Mouse (Mus musculus): ENCODE measurements around the gene Il24.

Il24 gene

GRCm38 (mm10) chr1:130887354-130887753 is at the start of gene Il24:
TSS of gene Il24 (minus strand) at chr1:130887454.
- in situ Hi-C loops (cut with MboI; ENCODE audit: low pct_unique_long_range_greater_than_20kb in 1 of 2, low sequenced_read_pairs in 2 of 2, unreplicated experiment in 1 of 2), result loop anchor here (10.0 to 25.0 kb wide), 2 partner anchors 167 to 375 kb away; no protein-coding TSS in a partner anchor

GRCm38 (mm10) chr1:130936351-130936750 is 49.1 kb upstream of the Il24 start:
- in situ Hi-C loops (cut with MboI; ENCODE audit: low pct_unique_long_range_greater_than_20kb in 1 of 2, low sequenced_read_pairs in 2 of 2, unreplicated experiment in 1 of 2), result no loop called here

- in situ Hi-C loops (cut with MboI; ENCODE audit: low pct_unique_long_range_greater_than_20kb in 1 of 2, low sequenced_read_pairs in 2 of 2, unreplicated experiment in 1 of 2), result no loop called here
Measured at GRCm38 (mm10) chr1:130926484-130926883, 39.2 kb upstream of the Il24 start.

DNA sequence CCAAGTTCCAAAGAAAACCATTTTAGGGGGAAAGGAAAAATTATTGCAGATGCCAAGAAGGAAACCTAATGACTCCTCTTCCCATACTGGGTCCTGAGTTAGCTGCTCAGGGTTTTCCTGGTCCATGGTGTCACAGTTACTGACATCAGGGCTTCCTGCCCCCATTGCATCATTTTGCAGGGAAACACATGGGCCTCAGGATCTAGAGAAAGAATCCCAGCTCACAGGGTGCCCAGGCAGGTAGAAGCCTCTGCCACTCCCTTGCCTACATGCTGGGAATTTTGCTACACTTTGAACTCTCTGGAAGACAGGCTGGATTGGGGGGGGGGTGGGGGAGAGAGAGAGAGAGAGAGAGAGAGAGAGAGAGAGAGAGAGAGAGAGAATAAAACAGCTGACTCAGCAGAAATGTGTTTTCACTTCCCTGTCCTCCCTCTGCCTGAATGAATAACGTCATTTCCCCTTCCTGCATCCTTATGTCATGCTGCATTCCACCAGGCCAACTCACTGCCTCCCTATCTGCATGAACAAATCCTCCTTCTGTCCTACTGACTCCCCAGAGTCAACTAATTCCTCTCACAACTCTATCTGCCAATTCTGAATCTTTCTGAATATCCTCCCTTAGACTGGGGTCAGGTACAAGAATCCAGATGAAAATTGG is 31.2 kb upstream of the Il24 start:
- in situ Hi-C loops (cut with MboI; ENCODE audit: low pct_unique_long_range_greater_than_20kb in 1 of 2, low sequenced_read_pairs in 2 of 2, unreplicated experiment in 1 of 2), result no loop called here

GRCm38 (mm10) chr1:130911401-130912010 is 24.3 kb upstream of the Il24 start, which contains the start of gene Il20:
TSS of gene Il20 (minus strand) at chr1:130911451.
- in situ Hi-C loops (cut with MboI; ENCODE audit: low pct_unique_long_range_greater_than_20kb in 1 of 2, low sequenced_read_pairs in 2 of 2, unreplicated experiment in 1 of 2), result no loop called here

DNA sequence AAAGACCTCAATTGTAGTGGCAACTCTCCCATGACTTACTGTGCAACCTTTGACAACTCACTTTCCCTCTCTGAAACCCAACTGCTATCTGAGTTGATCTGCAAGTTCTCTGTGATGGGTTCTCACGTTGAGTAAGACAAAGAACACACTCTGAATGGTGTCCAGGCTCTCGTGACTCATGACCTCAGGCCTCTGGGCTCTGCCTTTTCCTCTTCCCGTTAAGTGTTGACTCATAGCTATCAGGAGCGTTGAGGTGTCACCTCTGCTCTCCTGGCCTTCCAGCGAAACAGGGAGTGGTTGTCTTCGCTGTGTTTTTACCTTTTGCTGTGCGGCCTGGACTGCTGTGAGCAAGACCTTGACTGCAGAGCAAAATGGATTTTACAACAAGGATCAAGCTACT is 15.3 kb upstream of the Il24 start:
- in situ Hi-C loops (cut with MboI; ENCODE audit: low pct_unique_long_range_greater_than_20kb in 1 of 2, low sequenced_read_pairs in 2 of 2, unreplicated experiment in 1 of 2), result no loop called here

- in situ Hi-C loops (cut with MboI; ENCODE audit: low pct_unique_long_range_greater_than_20kb in 1 of 2, low sequenced_read_pairs in 2 of 2, unreplicated experiment in 1 of 2), result loop anchor here (25.0 kb wide), 1 partner anchor 368 kb away; no protein-coding TSS in a partner anchor
Measured at GRCm38 (mm10) chr1:130894468-130894867, 7.2 kb upstream of the Il24 start.

DNA sequence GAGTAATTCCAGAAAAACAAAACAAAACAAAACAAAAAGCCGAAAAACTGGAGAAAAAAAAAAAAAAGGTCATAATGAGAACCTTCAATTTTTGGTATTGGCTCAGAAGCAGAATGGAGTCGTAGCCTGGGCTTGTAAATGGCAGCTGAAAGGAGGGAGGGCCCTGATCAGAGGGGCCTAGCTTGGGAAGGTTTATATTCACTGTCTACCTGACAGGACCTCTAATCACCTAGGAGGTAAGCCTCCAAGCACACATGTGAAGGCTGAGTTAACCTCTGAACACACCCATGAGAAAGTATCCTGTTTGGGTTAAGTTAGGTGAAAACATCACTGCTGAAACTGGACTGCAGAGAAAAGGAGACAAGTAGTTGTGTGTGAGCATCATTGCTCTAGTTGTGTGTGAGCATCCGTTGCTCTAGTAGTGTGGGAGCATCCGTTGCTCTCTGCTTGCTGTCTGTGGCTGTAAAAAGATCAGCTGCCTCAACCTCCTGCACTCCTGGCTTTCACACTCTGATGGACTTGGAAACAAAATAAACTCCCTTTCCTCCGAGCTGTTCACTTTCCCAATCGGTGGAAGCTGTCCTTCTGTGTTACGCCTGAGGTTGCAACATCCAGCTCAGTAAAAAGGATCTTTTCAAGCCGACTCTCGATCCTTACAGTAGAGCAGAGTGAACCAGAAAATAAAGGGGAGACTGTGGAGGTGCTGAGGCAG is 6.2 kb upstream of the Il24 start:
- in situ Hi-C loops (cut with MboI; ENCODE audit: low pct_unique_long_range_greater_than_20kb in 1 of 2, low sequenced_read_pairs in 2 of 2, unreplicated experiment in 1 of 2), result loop anchor here (25.0 kb wide), 1 partner anchor 369 kb away; no protein-coding TSS in a partner anchor

DNA sequence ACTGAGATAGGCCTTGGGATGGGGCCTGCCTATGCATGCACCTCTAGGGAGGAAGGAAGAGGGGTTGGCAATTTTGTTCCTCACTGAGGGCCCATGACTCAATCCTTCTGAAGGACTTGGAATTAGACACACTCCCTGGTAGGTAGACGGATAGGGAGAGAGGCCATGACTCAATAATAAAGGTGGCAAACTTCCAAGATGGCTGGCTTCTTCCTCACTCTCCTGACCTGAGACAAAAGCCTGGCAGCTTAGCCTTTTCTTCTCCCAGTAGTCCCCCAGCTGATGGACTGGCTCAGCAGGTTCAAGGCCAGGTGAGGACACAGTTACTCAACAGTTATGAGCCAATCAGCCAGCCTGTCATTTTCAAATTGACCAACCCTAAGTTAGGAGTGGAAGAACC is 5.2 kb upstream of the Il24 start:
- in situ Hi-C loops (cut with MboI; ENCODE audit: low pct_unique_long_range_greater_than_20kb in 1 of 2, low sequenced_read_pairs in 2 of 2, unreplicated experiment in 1 of 2), result loop anchor here (25.0 kb wide), 1 partner anchor 370 kb away; no protein-coding TSS in a partner anchor

DNA sequence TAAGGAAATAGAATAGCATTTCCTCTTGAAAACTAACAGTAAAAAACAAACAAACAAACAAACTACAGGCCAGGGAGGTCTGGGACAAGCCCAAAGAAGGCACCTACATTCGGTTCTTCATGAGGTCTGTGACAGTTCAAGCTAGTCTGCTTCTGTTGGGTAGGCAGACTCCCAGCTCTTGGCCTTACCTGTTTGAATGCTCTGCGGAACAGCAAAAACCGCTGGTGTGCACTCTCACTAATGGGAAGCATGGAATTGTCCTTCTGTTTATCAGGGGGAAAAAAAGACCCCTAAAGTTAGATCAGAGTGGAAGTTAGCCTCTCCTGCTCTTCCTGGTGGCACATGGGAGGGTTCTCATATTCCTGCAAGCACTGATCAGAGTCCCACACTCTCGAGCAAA is 4.1 kb downstream of the Il24 start:
- in situ Hi-C loops (cut with MboI; ENCODE audit: low pct_unique_long_range_greater_than_20kb in 1 of 2, low sequenced_read_pairs in 2 of 2, unreplicated experiment in 1 of 2), result loop anchor here (10.0 to 25.0 kb wide), 2 partner anchors 172 to 379 kb away; no protein-coding TSS in a partner anchor

- in situ Hi-C loops (cut with MboI; ENCODE audit: low pct_unique_long_range_greater_than_20kb in 1 of 2, low sequenced_read_pairs in 2 of 2, unreplicated experiment in 1 of 2), result loop anchor here (10.0 to 25.0 kb wide), 2 partner anchors 175 to 382 kb away; no protein-coding TSS in a partner anchor
Measured at GRCm38 (mm10) chr1:130879927-130880326, 7.3 kb downstream of the Il24 start.

DNA sequence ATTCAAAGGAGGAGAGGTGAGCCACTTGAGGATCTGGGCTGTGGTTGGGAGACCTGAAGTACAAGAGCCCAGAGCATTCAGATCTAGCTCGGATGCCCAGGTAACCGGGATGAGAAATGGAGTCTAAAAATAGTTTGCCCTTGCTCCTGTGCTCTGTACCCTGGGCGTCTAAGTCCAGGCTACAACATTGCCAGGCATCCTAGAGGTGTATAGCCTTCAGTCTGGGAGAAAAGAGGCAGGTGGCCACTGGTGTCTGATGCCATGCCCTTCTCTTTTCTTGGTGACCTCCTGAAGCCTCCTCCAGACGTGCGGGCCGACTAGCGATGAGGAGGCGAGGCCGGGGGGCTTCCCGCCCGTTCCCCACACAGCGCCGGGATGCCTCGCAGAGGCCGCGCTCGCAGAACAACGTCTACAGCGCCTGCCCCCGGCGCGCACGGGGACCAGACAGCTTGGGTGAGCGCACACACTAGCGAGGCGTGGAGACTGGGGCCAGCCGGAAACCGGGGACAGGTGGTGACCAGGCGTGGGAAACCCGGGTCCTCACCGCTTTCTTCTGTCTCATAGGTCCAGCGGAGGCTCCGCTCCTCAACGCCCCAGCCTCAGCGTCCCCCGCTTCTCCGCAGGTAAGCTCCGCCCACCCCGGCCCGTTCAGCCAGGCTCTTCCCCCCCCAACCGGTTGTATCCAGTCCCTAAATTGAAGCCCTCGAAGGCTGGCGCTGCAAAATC is 9.2 kb downstream of the Il24 start:
- in situ Hi-C loops (cut with MboI; ENCODE audit: low pct_unique_long_range_greater_than_20kb in 1 of 2, low sequenced_read_pairs in 2 of 2, unreplicated experiment in 1 of 2), result loop anchor here (25.0 kb wide), 1 partner anchor 384 kb away; no protein-coding TSS in a partner anchor

- in situ Hi-C loops (cut with MboI; ENCODE audit: low pct_unique_long_range_greater_than_20kb in 1 of 2, low sequenced_read_pairs in 2 of 2, unreplicated experiment in 1 of 2), result loop anchor here (25.0 kb wide), 1 partner anchor 385 kb away; no protein-coding TSS in a partner anchor
Measured at GRCm38 (mm10) chr1:130876931-130877509, 10.2 kb downstream of the Il24 start.

DNA sequence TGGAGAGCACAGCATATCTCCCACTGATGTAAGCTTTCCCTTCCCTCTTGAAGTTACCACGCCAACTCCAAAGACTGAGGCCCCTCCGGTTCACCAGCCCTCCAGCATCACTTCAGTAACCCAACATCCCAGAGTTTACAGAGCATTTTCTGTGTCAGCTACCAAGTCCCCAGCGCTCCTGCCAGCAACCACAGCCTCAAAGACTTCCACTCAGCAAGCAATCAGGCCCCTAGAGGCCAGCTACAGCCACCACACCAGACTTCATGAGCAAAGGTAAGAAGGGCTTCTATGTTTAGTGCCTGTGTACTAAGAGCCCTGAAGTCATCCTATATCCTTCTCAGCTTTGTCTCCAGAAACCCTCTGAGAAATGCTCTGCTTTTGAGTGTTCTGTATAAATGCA is 11.3 kb downstream of the Il24 start:
- in situ Hi-C loops (cut with MboI; ENCODE audit: low pct_unique_long_range_greater_than_20kb in 1 of 2, low sequenced_read_pairs in 2 of 2, unreplicated experiment in 1 of 2), result loop anchor here (25.0 kb wide), 1 partner anchor 386 kb away; no protein-coding TSS in a partner anchor

- in situ Hi-C loops (cut with MboI; ENCODE audit: low pct_unique_long_range_greater_than_20kb in 1 of 2, low sequenced_read_pairs in 2 of 2, unreplicated experiment in 1 of 2), result loop anchor here (25.0 kb wide), 1 partner anchor 387 kb away; no protein-coding TSS in a partner anchor
Measured at GRCm38 (mm10) chr1:130875139-130875538, 12.1 kb downstream of the Il24 start.

- in situ Hi-C loops (cut with MboI; ENCODE audit: low pct_unique_long_range_greater_than_20kb in 1 of 2, low sequenced_read_pairs in 2 of 2, unreplicated experiment in 1 of 2), result no loop called here
Measured at GRCm38 (mm10) chr1:130872912-130873311, 14.3 kb downstream of the Il24 start.

DNA sequence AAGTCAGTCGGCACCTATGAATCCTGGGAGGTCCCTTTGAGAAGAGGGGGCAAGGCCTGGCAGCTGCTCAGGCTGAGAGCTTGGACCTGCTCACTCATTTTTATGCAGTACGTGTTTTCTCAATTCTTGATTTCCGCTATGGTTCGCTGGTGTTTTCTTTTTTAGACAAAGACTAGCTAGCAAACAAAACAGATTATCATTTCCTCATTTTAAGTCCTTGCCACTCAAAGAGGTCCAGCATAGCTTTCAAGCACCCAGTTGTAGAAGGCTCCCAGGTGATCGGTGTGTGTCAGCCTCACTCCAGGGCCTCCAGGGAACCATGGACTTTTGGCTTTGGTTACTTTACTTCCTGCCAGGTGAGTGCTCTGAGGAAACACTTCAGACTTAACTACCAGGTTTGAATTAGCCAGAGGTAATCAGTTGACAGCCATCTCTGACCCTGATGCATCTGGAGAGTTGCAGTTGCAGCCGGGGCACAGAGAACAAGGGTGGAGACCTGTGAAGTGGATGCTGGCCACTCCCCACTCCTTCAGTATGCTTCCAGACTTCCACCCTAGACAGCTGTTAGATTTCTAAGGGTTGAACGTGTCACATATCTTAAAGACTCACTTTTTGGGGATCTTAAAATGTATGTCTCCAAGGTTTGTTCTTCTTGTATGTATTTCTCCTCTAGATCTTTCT is 21.6 kb downstream of the Il24 start, which contains the start of gene Fcmr:
Gene Fcmr, plus strand, starts transcription at position 129 of the 681 bp plus-strand sequence.
- in situ Hi-C loops (cut with MboI; ENCODE audit: low pct_unique_long_range_greater_than_20kb in 1 of 2, low sequenced_read_pairs in 2 of 2, unreplicated experiment in 1 of 2), result no loop called here
